Mouse (Mus musculus) CH12.LX (cell line): Measurements from ENCODE around the gene Dmrtc2.
A peak's percentile ranks its signal among the peaks of the same experiment; 100 is the strongest.

ENCODE experiments used
- CHD2 ChIP-seq: IDR thresholded peaks from 2 replicates; pipeline ENCODE4 v1.6.1; 2011; ENCODE audit warnings: low read length, improper control_type of control experiment
- CTCF ChIP-seq, 2 experiments: IDR thresholded peaks in 1 of 2; conservative IDR thresholded peaks in 1 of 2; 2 replicates each; pipeline ENCODE4 v1.5.1; 2011 to 2012; ENCODE audit warnings: low read depth in 2 of 2, low read length in 2 of 2, improper control_type of control experiment in 1 of 2, inconsistent platforms in 1 of 2, mild to moderate bottlenecking in 1 of 2, moderate library complexity in 1 of 2
- E2F4 ChIP-seq: IDR thresholded peaks from 2 replicates; pipeline ENCODE4 v1.6.1; 2011; ENCODE audit warnings: low read depth, low read length, improper control_type of control experiment; ENCODE audit not compliant: insufficient replicate concordance
- EP300 ChIP-seq: IDR thresholded peaks from 2 replicates; pipeline ENCODE4 v1.6.1; 2011; ENCODE audit warnings: low read length, improper control_type of control experiment
- GABPA ChIP-seq: IDR thresholded peaks from 2 replicates; pipeline ENCODE4 v1.6.1; 2012; ENCODE audit warnings: low read depth, low read length, improper control_type of control experiment, inconsistent platforms; ENCODE audit not compliant: insufficient replicate concordance
- HCFC1 ChIP-seq: IDR thresholded peaks from 2 replicates; pipeline ENCODE4 v1.6.1; 2012; ENCODE audit warnings: low read depth, mild to moderate bottlenecking, inconsistent platforms, low read length, improper control_type of control experiment
- JUND ChIP-seq: conservative IDR thresholded peaks from 2 replicates; pipeline ENCODE4 v1.6.1; 2011; ENCODE audit warnings: low read depth, low read length, improper control_type of control experiment
- MAFK ChIP-seq: IDR thresholded peaks from 2 replicates; pipeline ENCODE4 v1.6.1; 2011; ENCODE audit warnings: low read length, improper control_type of control experiment; ENCODE audit not compliant: insufficient replicate concordance
- MAX ChIP-seq: IDR thresholded peaks from 2 replicates; pipeline ENCODE4 v1.6.1; 2011; ENCODE audit warnings: low read length, improper control_type of control experiment
- NELFE ChIP-seq: IDR thresholded peaks from 2 replicates; pipeline ENCODE4 v1.6.1; 2011; ENCODE audit warnings: low read depth, low read length, improper control_type of control experiment
- POLR2A ChIP-seq: IDR thresholded peaks from 2 replicates; pipeline ENCODE4 v1.6.1; 2011; ENCODE audit warnings: low read depth, mild to moderate bottlenecking, improper control_type of control experiment, low read length
- RAD21 ChIP-seq: IDR thresholded peaks from 2 replicates; pipeline ENCODE4 v1.6.1; 2011; ENCODE audit warnings: low read depth, mild to moderate bottlenecking, low read length, improper control_type of control experiment, moderate library complexity

GRCm38 (mm10) chr7:24884693-24885291 lies 14.9 kb downstream of the Dmrtc2 start:
- TF ChIP-seq CTCF (conservative IDR thresholded peaks at IDR 0.05 in 1 of 2, IDR thresholded peaks at IDR 0.05 in 1 of 2; ENCODE audit: low read depth in 2 of 2, low read length in 2 of 2) (no peak), POLR2A (no peak; the same call in 1 of the 2 replicates), CHD2 (no peak), HCFC1 (no peak), MAFK (no peak), RAD21 (no peak), EP300 (no peak), GABPA (no peak), JUND (no peak), NELFE (peak; percentile 17; the same call in 1 of the 2 replicates), E2F4 (no peak), MAX (peak; percentile 93)
